Mouse (Mus musculus): ENCODE measurements at regions not wholly inside any gene's neighbourhood (a gene's known extent, or its start where the extent isn't known, plus 50 kb on each side); places are given as distances from the start of the nearest gene placed in this dataset.
"Not testable (repeated sequence)": the region's sequence is repeated elsewhere in the genome, so short reads cannot be mapped to it uniquely, and the experiment has no call there.

DNA sequence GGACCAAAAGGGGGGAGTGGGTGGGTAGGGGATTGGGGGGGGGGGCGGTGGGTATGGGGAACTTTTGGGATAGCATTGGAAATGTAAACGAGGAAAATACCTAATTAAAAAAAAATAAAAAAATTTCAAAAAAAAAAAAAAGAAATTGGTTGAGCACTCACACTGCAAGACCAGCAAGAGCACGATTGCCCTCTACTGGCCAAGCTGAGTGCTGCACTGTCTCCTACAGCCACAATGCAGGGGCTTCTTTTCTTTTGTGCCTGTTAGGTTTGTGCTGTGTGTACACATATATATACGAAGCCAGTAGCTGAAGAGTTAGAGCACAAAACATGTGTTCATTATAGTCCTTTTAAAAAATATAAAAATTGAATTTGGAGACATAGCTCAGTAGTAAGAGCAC lies 55.6 kb downstream of the Mup20 start:
- Histone ChIP-seq H3K4me3 (ENCODE audit: control insufficient read depth, low read depth, low read length) (no peak overlapping the region), H3K27me3 (ENCODE audit: control insufficient read depth, insufficient read depth, low read length) (no peaks in the 10 kb centered on the region), H3K36me3 (ENCODE audit: control insufficient read depth, insufficient read depth, low read length) (no peaks in the 10 kb centered on the region), H3K27ac (ENCODE audit: control insufficient read depth, insufficient read depth, low read depth, low read length) (no peak overlapping the region), H3K4me1 (ENCODE audit: control insufficient read depth, insufficient read depth, low read length) (no peaks in the 10 kb centered on the region)
- no peak for TF ChIP-seq POLR2A (IDR thresholded peaks at IDR 0.05; ENCODE audit: control insufficient read depth, low read depth, low read length)
- TF ChIP-seq CTCF (IDR thresholded peaks at IDR 0.05; ENCODE audit: control insufficient read depth, insufficient read depth, insufficient replicate concordance, low read depth, low read length), result peak; percentile 54; the same call in 1 of the 2 replicates

DNA sequence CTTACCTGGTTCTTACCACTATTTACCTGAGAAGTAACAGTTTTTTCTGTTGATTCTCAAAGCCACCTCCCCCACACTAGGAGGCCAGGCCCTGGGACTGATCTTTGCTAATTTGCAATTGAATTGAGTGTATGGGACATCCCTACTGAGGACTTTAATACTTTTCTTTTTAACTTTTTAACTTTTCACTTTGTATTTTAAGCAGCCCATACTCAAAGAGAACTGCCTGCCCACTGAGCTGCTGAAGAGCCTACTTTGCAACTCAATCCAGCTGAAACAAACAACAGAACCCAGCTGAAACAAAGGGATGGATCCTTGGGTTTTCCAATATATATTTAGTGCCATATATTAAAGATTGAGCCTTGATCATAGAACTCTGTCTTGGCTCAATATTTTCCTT lies 64.0 kb downstream of the Mup20 start:
- not testable (repeated sequence) for H3K4me3 ChIP-seq (ENCODE audit: control insufficient read depth, low read depth, low read length); H3K27me3 ChIP-seq (ENCODE audit: control insufficient read depth, insufficient read depth, low read length); H3K27ac ChIP-seq (ENCODE audit: control insufficient read depth, insufficient read depth, low read depth, low read length); H3K4me1 ChIP-seq (ENCODE audit: control insufficient read depth, insufficient read depth, low read length); H3K36me3 ChIP-seq (ENCODE audit: control insufficient read depth, insufficient read depth, low read length)

DNA sequence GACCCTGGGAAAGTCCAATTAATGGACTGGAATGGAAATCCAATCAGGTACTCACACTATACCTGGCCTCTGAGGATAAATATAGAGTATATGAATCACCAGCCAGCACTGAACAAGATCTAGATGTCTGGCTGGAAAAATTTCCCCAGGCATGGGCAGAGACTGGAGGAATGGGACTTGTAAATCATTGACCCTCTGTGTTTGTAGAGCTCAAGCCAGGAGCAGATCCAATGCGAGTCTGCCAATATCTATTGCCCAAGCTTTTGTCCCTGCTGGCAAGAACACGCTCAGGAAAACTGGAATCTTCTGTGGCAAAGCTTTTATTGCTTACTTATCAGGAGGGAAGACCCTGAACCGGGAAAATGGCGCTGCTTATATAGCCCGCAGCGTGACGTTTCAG lies 77.8 kb downstream of the Mup20 start:
- Histone ChIP-seq H3K36me3 (ENCODE audit: control insufficient read depth, insufficient read depth, low read length) (no peaks in the 10 kb centered on the region), H3K4me3 (ENCODE audit: control insufficient read depth, low read depth, low read length) (no peak overlapping the region), H3K27me3 (ENCODE audit: control insufficient read depth, insufficient read depth, low read length) (no peaks in the 10 kb centered on the region), H3K27ac (ENCODE audit: control insufficient read depth, insufficient read depth, low read depth, low read length) (no peak overlapping the region), H3K4me1 (ENCODE audit: control insufficient read depth, insufficient read depth, low read length) (no peaks in the 10 kb centered on the region)
- TF ChIP-seq CTCF (IDR thresholded peaks at IDR 0.05; ENCODE audit: control insufficient read depth, insufficient read depth, insufficient replicate concordance, low read depth, low read length) (no peak), POLR2A (IDR thresholded peaks at IDR 0.05; ENCODE audit: control insufficient read depth, low read depth, low read length) (no peak)

DNA sequence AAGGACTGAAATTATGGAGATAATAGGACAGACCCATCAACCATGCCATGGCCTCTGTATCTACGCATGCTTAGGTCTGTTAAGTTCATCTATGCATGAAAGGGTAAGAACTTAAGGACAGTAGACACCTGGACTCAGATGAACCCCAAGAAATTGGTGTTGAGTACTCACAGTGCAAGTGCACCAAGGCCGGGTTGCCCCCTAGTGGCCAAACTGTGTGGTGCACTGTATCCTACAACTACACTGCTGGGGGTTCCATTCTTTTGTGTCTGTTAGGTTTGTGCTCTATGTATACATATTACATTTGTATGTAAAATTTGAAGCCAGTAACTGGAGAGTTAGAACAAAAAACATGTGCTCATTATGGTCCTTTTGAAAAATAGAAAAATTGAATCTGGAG lies 80.7 kb downstream of the Mup20 start:
- no peaks in the 10 kb centered on the region for H3K36me3 ChIP-seq (ENCODE audit: control insufficient read depth, insufficient read depth, low read length)
- TF ChIP-seq POLR2A (IDR thresholded peaks at IDR 0.05; ENCODE audit: control insufficient read depth, low read depth, low read length) (no peak), CTCF (IDR thresholded peaks at IDR 0.05; ENCODE audit: control insufficient read depth, insufficient read depth, insufficient replicate concordance, low read depth, low read length) (peak; percentile 80; the same call in 1 of the 2 replicates)

DNA sequence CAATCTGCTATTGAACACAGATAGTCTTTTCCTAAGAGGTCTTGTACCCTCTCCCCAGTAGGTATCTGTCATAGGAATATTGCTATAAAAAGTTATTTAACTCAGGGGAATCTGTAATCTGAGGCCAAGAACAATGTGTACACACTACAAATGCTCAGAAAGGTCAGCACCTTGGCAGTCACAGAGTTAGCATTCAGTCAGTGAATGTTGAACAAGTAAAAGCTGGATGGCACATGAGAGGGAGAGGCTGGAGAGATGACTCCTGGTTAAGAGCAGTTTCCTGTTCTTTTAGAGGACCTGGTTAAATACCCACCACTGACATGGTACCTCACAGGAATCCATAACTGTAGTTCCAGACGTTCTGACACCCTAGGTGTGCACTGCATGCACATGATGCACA lies 84.3 kb downstream of the Mup20 start:
- Histone ChIP-seq H3K36me3 (ENCODE audit: control insufficient read depth, insufficient read depth, low read length) (no peaks in the 10 kb centered on the region), H3K4me1 (ENCODE audit: control insufficient read depth, insufficient read depth, low read length) (no peaks in the 10 kb centered on the region), H3K27me3 (ENCODE audit: control insufficient read depth, insufficient read depth, low read length) (no peaks in the 10 kb centered on the region), H3K27ac (ENCODE audit: control insufficient read depth, insufficient read depth, low read depth, low read length) (no peak overlapping the region), H3K4me3 (ENCODE audit: control insufficient read depth, low read depth, low read length) (no peak overlapping the region)
- TF ChIP-seq CTCF (IDR thresholded peaks at IDR 0.05; ENCODE audit: control insufficient read depth, insufficient read depth, insufficient replicate concordance, low read depth, low read length) (no peak), POLR2A (IDR thresholded peaks at IDR 0.05; ENCODE audit: control insufficient read depth, low read depth, low read length) (no peak)

More for the DNA sequence above, 80.7 kb downstream of the Mup20 start:
- Histone ChIP-seq H3K4me1 (ENCODE audit: control insufficient read depth, insufficient read depth, low read length) (no peaks in the 10 kb centered on the region), H3K4me3 (ENCODE audit: control insufficient read depth, low read depth, low read length) (no peak overlapping the region), H3K27ac (ENCODE audit: control insufficient read depth, insufficient read depth, low read depth, low read length) (no peak overlapping the region), H3K27me3 (ENCODE audit: control insufficient read depth, insufficient read depth, low read length) (no peaks in the 10 kb centered on the region)

DNA sequence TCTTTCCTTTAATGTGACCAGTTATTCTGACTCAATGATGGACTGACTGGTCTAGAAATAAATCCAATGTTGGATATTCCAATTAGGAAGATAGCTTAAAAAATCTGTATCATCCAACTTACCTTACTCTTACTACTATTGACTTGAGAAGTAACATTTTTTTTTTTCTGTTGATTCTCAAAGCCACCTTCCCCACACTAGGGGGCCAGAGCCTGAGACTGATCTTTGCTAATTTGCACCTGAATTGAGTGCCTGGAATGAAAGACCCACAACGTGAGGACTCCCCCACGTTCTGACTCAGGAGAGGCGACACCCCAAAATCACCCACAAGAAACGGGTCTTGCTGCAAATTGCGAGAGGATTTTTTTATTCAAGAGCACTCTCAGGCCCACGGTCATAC lies 86.3 kb downstream of the Mup20 start:
- H3K27me3 ChIP-seq (ENCODE audit: control insufficient read depth, insufficient read depth, low read length); H3K4me3 ChIP-seq (ENCODE audit: control insufficient read depth, low read depth, low read length); H3K4me1 ChIP-seq (ENCODE audit: control insufficient read depth, insufficient read depth, low read length); H3K27ac ChIP-seq (ENCODE audit: control insufficient read depth, insufficient read depth, low read depth, low read length); H3K36me3 ChIP-seq (ENCODE audit: control insufficient read depth, insufficient read depth, low read length): not testable (repeated sequence)

DNA sequence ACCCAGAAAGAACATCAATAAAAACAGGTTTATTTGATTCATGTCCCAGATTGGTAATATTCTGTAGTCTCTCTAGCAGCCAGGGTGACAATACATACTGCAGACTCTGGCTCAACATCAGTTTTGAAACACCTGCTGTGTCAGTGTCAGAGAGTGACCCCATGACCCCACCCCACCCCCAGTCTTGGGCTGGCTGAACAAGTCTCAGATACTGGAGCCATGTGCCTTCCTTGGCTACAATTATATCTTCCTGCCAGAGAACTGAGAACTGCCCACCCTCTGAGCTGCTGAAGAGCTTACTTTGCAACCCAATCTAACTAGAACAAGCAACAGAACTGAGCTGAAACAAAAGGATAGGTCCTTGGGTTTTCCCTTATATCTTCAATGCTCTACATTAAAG lies 91.6 kb downstream of the Mup20 start:
- Histone ChIP-seq H3K36me3 (ENCODE audit: control insufficient read depth, insufficient read depth, low read length) (no peaks in the 10 kb centered on the region), H3K27ac (ENCODE audit: control insufficient read depth, insufficient read depth, low read depth, low read length) (no peak overlapping the region), H3K27me3 (ENCODE audit: control insufficient read depth, insufficient read depth, low read length) (no peaks in the 10 kb centered on the region), H3K4me3 (ENCODE audit: control insufficient read depth, low read depth, low read length) (no peak overlapping the region), H3K4me1 (ENCODE audit: control insufficient read depth, insufficient read depth, low read length) (no peaks in the 10 kb centered on the region)
- TF ChIP-seq CTCF (IDR thresholded peaks at IDR 0.05; ENCODE audit: control insufficient read depth, insufficient read depth, insufficient replicate concordance, low read depth, low read length) (no peak), POLR2A (IDR thresholded peaks at IDR 0.05; ENCODE audit: control insufficient read depth, low read depth, low read length) (no peak)

Data from testis, adult 2 months (tissue).